Mouse (Mus musculus) MEL (cell line): ENCODE measurements around the gene Slc23a2.

Experiments
- CTCF ChIP-seq, 3 experiments: IDR thresholded peaks in 2 of 3; conservative IDR thresholded peaks in 1 of 3; 2 replicates each; pipeline ENCODE4 v1.5.1; 2011 to 2012; ENCODE audit warnings: low read length in 3 of 3, low read depth in 2 of 3, mild to moderate bottlenecking in 2 of 3, improper control_type of control experiment in 1 of 3, inconsistent platforms in 1 of 3, mixed read lengths in 1 of 3, moderate library complexity in 1 of 3; ENCODE audit not compliant: control insufficient read depth in 1 of 3, insufficient read depth in 1 of 3, poor library complexity in 1 of 3, severe bottlenecking in 1 of 3
- MAFK ChIP-seq: IDR thresholded peaks from 2 replicates; pipeline ENCODE4 v1.6.1; 2011; ENCODE audit warnings: low read depth, mild to moderate bottlenecking, low read length, improper control_type of control experiment, borderline replicate concordance
- MXI1 ChIP-seq: IDR thresholded peaks from 2 replicates; pipeline ENCODE4 v1.6.1; 2011; ENCODE audit warnings: mild to moderate bottlenecking, low read depth, low read length, improper control_type of control experiment

GRCm38 (mm10) chr2:132096582-132096981, 48.3 kb downstream of the Slc23a2 start:
- TF ChIP-seq MAFK (peak; percentile 86; the same call in 1 of the 2 replicates), MXI1 (no peak), CTCF (IDR thresholded peaks at IDR 0.05 in 2 of 3, conservative IDR thresholded peaks at IDR 0.05 in 1 of 3; ENCODE audit: control insufficient read depth in 1 of 3, insufficient read depth in 1 of 3, low read depth in 2 of 3, low read length in 3 of 3, poor library complexity in 1 of 3, severe bottlenecking in 1 of 3) (no peak)
